Mouse (Mus musculus) CH12.LX (cell line): ENCODE results near the gene Shld1. TPM values are rescaled to one million over a fixed set of nuclear protein-coding genes. Genes with fewer than 3 reads are reported as not detected.
A peak's percentile ranks its signal among the peaks of the same experiment; 100 is the strongest.

Experiments used
- DNase-seq: peaks from one replicate; pipeline ENCODE4 v3.0.0-alpha.2; 2013; ENCODE audit errors: extremely low read depth
- H3K27ac ChIP-seq: 2 replicates; pipeline ENCODE4 v1.5.1; 2012; ENCODE audit warnings: low read depth, mild to moderate bottlenecking, control low read depth, moderate library complexity; ENCODE audit not compliant: insufficient read depth
- H3K27me3 ChIP-seq: replicated peaks from 2 replicates; pipeline ENCODE3; 2012; ENCODE audit warnings: inconsistent platforms
- H3K36me3 ChIP-seq, 2 experiments: replicated peaks in 1 of 2; 2 replicates each; pipeline versions ENCODE3 to v1.6.1; 2012; ENCODE audit warnings: inconsistent platforms in 1 of 2, low read length in 1 of 2, mild to moderate bottlenecking in 1 of 2, mixed read lengths in 1 of 2, moderate library complexity in 1 of 2; ENCODE audit not compliant: control insufficient read depth in 1 of 2, insufficient read depth in 1 of 2
- H3K4me1 ChIP-seq, 2 experiments: 2 replicates each; pipeline ENCODE4 v1.6.1; 2012; ENCODE audit warnings: inconsistent platforms in 1 of 2, moderate library complexity in 1 of 2; ENCODE audit not compliant: insufficient read depth in 2 of 2, control insufficient read depth in 1 of 2
- H3K4me2 ChIP-seq: 2 replicates; pipeline ENCODE4 v1.6.1; 2012; ENCODE audit warnings: low read depth, mild to moderate bottlenecking, control low read depth; ENCODE audit not compliant: poor library complexity, insufficient read depth, severe bottlenecking
- H3K4me3 ChIP-seq, 3 experiments: fragments of 150-350 bp in 1 of 3; sonication (generic) in 1 of 3; replicated peaks in 1 of 3; 2 replicates each; pipeline versions ENCODE3 to v1.5.1; 2011 to 2012; ENCODE audit warnings: low read depth in 2 of 3, low read length in 2 of 3, mild to moderate bottlenecking in 2 of 3, moderate library complexity in 2 of 3, control low read depth in 1 of 3, improper control_type of control experiment in 1 of 3, inconsistent platforms in 1 of 3, mixed read lengths in 1 of 3; ENCODE audit not compliant: poor library complexity in 1 of 3
- H3K79me2 ChIP-seq: replicated peaks from 2 replicates; pipeline ENCODE4 v1.6.1; 2012; ENCODE audit warnings: mild to moderate bottlenecking, moderate library complexity; ENCODE audit not compliant: control insufficient read depth, poor library complexity, insufficient read depth, severe bottlenecking; ENCODE audit errors: extremely low read depth
- H3K9ac ChIP-seq: 2 replicates; pipeline ENCODE4 v1.6.1; 2012; ENCODE audit warnings: low read depth, mild to moderate bottlenecking, control low read depth, moderate library complexity; ENCODE audit not compliant: insufficient read depth
- H3K9me3 ChIP-seq: replicated peaks from 2 replicates; pipeline ENCODE3; 2012; ENCODE audit warnings: low read length, inconsistent platforms, mixed read lengths
- BHLHE40 ChIP-seq: IDR thresholded peaks from 2 replicates; pipeline ENCODE4 v1.6.1; 2011; ENCODE audit warnings: mild to moderate bottlenecking, low read depth, low read length, improper control_type of control experiment
- CHD1 ChIP-seq: IDR thresholded peaks from 2 replicates; pipeline ENCODE4 v1.6.1; 2012; ENCODE audit warnings: low read depth, low read length, improper control_type of control experiment, inconsistent platforms
- CHD2 ChIP-seq: IDR thresholded peaks from 2 replicates; pipeline ENCODE4 v1.6.1; 2011; ENCODE audit warnings: low read length, improper control_type of control experiment
- CTCF ChIP-seq, 2 experiments: IDR thresholded peaks in 1 of 2; conservative IDR thresholded peaks in 1 of 2; 2 replicates each; pipeline ENCODE4 v1.5.1; 2011 to 2012; ENCODE audit warnings: low read depth in 2 of 2, low read length in 2 of 2, improper control_type of control experiment in 1 of 2, inconsistent platforms in 1 of 2, mild to moderate bottlenecking in 1 of 2, moderate library complexity in 1 of 2
- E2F4 ChIP-seq: IDR thresholded peaks from 2 replicates; pipeline ENCODE4 v1.6.1; 2011; ENCODE audit warnings: low read depth, low read length, improper control_type of control experiment; ENCODE audit not compliant: insufficient replicate concordance
- ELF1 ChIP-seq: IDR thresholded peaks from 2 replicates; pipeline ENCODE4 v1.6.1; 2014; ENCODE audit warnings: low read depth, mild to moderate bottlenecking, inconsistent platforms, low read length, improper control_type of control experiment
- EP300 ChIP-seq: IDR thresholded peaks from 2 replicates; pipeline ENCODE4 v1.6.1; 2011; ENCODE audit warnings: low read length, improper control_type of control experiment
- ETS1 ChIP-seq: conservative IDR thresholded peaks from 2 replicates; pipeline ENCODE4 v1.6.1; 2012; ENCODE audit warnings: low read depth, mild to moderate bottlenecking, inconsistent platforms, low read length, improper control_type of control experiment, moderate library complexity
- GABPA ChIP-seq: IDR thresholded peaks from 2 replicates; pipeline ENCODE4 v1.6.1; 2012; ENCODE audit warnings: low read depth, low read length, improper control_type of control experiment, inconsistent platforms; ENCODE audit not compliant: insufficient replicate concordance
- HCFC1 ChIP-seq: IDR thresholded peaks from 2 replicates; pipeline ENCODE4 v1.6.1; 2012; ENCODE audit warnings: low read depth, mild to moderate bottlenecking, inconsistent platforms, low read length, improper control_type of control experiment
- IRF4 ChIP-seq: IDR thresholded peaks from 2 replicates; pipeline ENCODE4 v1.6.1; 2014; ENCODE audit warnings: low read depth, mild to moderate bottlenecking, inconsistent platforms, low read length, improper control_type of control experiment
- JUND ChIP-seq: conservative IDR thresholded peaks from 2 replicates; pipeline ENCODE4 v1.6.1; 2011; ENCODE audit warnings: low read depth, low read length, improper control_type of control experiment
- KAT2A ChIP-seq: IDR thresholded peaks from 2 replicates; pipeline ENCODE4 v1.6.1; 2012; ENCODE audit warnings: low read length, improper control_type of control experiment, inconsistent platforms; ENCODE audit not compliant: insufficient replicate concordance
- MAFK ChIP-seq: IDR thresholded peaks from 2 replicates; pipeline ENCODE4 v1.6.1; 2011; ENCODE audit warnings: low read length, improper control_type of control experiment; ENCODE audit not compliant: insufficient replicate concordance
- MAX ChIP-seq: IDR thresholded peaks from 2 replicates; pipeline ENCODE4 v1.6.1; 2011; ENCODE audit warnings: low read length, improper control_type of control experiment
- MAZ ChIP-seq: IDR thresholded peaks from 2 replicates; pipeline ENCODE4 v1.6.1; 2012; ENCODE audit warnings: low read depth, mild to moderate bottlenecking, inconsistent platforms, low read length, improper control_type of control experiment, moderate library complexity
- MEF2A ChIP-seq: IDR thresholded peaks from 2 replicates; pipeline ENCODE4 v1.6.1; 2014; ENCODE audit warnings: low read depth, mild to moderate bottlenecking, inconsistent platforms, low read length, improper control_type of control experiment, borderline replicate concordance
- MXI1 ChIP-seq: IDR thresholded peaks from 2 replicates; pipeline ENCODE4 v1.6.1; 2011; ENCODE audit warnings: mild to moderate bottlenecking, low read depth, low read length, improper control_type of control experiment
- MYC ChIP-seq: IDR thresholded peaks from 2 replicates; pipeline ENCODE4 v1.6.1; 2011; ENCODE audit warnings: low read depth, mild to moderate bottlenecking, improper control_type of control experiment, low read length
- NELFE ChIP-seq: IDR thresholded peaks from 2 replicates; pipeline ENCODE4 v1.6.1; 2011; ENCODE audit warnings: low read depth, low read length, improper control_type of control experiment
- NRF1 ChIP-seq: IDR thresholded peaks from 2 replicates; pipeline ENCODE4 v1.6.1; 2014; ENCODE audit warnings: low read depth, mild to moderate bottlenecking, inconsistent platforms, low read length, improper control_type of control experiment, moderate library complexity
- POLR2AphosphoS2 ChIP-seq: IDR thresholded peaks from 2 replicates; pipeline ENCODE4 v1.6.1; 2011; ENCODE audit warnings: low read depth, low read length, improper control_type of control experiment
- RAD21 ChIP-seq: IDR thresholded peaks from 2 replicates; pipeline ENCODE4 v1.6.1; 2011; ENCODE audit warnings: low read depth, mild to moderate bottlenecking, low read length, improper control_type of control experiment, moderate library complexity
- RCOR1 ChIP-seq: conservative IDR thresholded peaks from 2 replicates; pipeline ENCODE4 v1.6.1; 2012; ENCODE audit warnings: low read depth, mild to moderate bottlenecking, inconsistent platforms, low read length, improper control_type of control experiment
- SIN3A ChIP-seq: IDR thresholded peaks from 2 replicates; pipeline ENCODE4 v1.6.1; 2012; ENCODE audit warnings: low read length, improper control_type of control experiment, inconsistent platforms
- TBP ChIP-seq: conservative IDR thresholded peaks from 2 replicates; pipeline ENCODE4 v1.6.1; 2011; ENCODE audit warnings: low read depth, low read length, improper control_type of control experiment
- TCF12 ChIP-seq: IDR thresholded peaks from 2 replicates; pipeline ENCODE4 v1.6.1; 2014; ENCODE audit warnings: low read depth, mild to moderate bottlenecking, inconsistent platforms, low read length, improper control_type of control experiment
- USF1 ChIP-seq: IDR thresholded peaks from 2 replicates; pipeline ENCODE4 v1.6.1; 2014; ENCODE audit warnings: low read depth, mild to moderate bottlenecking, inconsistent platforms, low read length, improper control_type of control experiment
- ZMIZ1 ChIP-seq: IDR thresholded peaks from 2 replicates; pipeline ENCODE4 v1.6.1; 2012; ENCODE audit warnings: low read depth, mild to moderate bottlenecking, inconsistent platforms, low read length, improper control_type of control experiment
- ZNF384 ChIP-seq: IDR thresholded peaks from 2 replicates; pipeline ENCODE4 v1.6.1; 2012; ENCODE audit warnings: low read depth, low read length, improper control_type of control experiment, inconsistent platforms
- dilution Hi-C: fragments of 300-500 bp; cut with MboI; formaldehyde crosslinking; loops from 2 replicates; pipeline ENCODE4 v1.14.3; 2020; ENCODE audit warnings: low sequenced_read_pairs; ENCODE audit not compliant: extremely low pct_unique_long_range_greater_than_20kb, extremely low pct_ligation_motif_present
- in situ Hi-C: fragments of 300-500 bp; cut with MboI; formaldehyde crosslinking; loops from 3 replicates; pipeline ENCODE4 v1.14.3; 2019; ENCODE audit warnings: low sequenced_read_pairs, low pct_ligation_motif_present, low pct_unique_long_range_greater_than_20kb, mixed read lengths
- polyA plus RNA-seq: library from polyadenylated mRNA; unstranded; fragments of >175 nt; gene quantifications from 2 replicates; pipeline ENCODE4 v1.2.1, GENCODE M21; 2012; ENCODE audit warnings: low read depth; ENCODE audit not compliant: insufficient read length
- total RNA-seq, 2 experiments: library from RNA; depleted of rRNA; stranded (reverse); fragments of 300-350 nt in 1 of 2; fragments of >200 nt in 1 of 2; gene quantifications; 2 replicates each; pipeline ENCODE4 v1.2.3; 2012 to 2014

The Shld1 gene
- total RNA-seq (2012; rRNA removed) (8.6 and 9.3 TPM in 2 replicates), total RNA-seq (2014; rRNA removed) (11.6 and 12.6 TPM in 2 replicates), polyA plus RNA-seq (5.7 and 7.0 TPM in 2 replicates)

GRCm38 (mm10) chr2:132686756-132687737 lies at the start of gene Shld1:
Shld1 (plus strand) TSS chr2:132686931.
- H3K27ac ChIP-seq, result peak within 1 kb of the TSS; percentile 24; the same call in 1 of the 2 replicates
- TF ChIP-seq ETS1 (0 out of 2 replicates have a peak, but pooled peaks have one; percentile 45), CHD1 (no peak), BHLHE40 (peak; percentile 68; the same call in 1 of the 2 replicates), SIN3A (peak; percentile 89; the same call in 1 of the 2 replicates), GABPA (peak; percentile 58; the same call in 1 of the 2 replicates), E2F4 (peak; percentile 83; the same call in 1 of the 2 replicates), USF1 (no peak), MXI1 (peak; percentile 52; the same call in 1 of the 2 replicates), RCOR1 (peak; percentile 99), MAX (peak; percentile 31; the same call in 1 of the 2 replicates), MYC (peak; percentile 57; the same call in 1 of the 2 replicates), MAZ (peak; percentile 95), NELFE (peak; percentile 46; the same call in 1 of the 2 replicates), ELF1 (peak; percentile 93), TBP (0 out of 2 replicates have a peak, but pooled peaks have one; percentile 16), ZMIZ1 (no peak), CTCF (conservative IDR thresholded peaks at IDR 0.05 in 1 of 2, IDR thresholded peaks at IDR 0.05 in 1 of 2; ENCODE audit: low read depth in 2 of 2, low read length in 2 of 2) (no peak), RAD21 (no peak; the same call in none of the 2 replicates), TCF12 (peak; percentile 82), NRF1 (peak; percentile 85), CHD2 (peak; percentile 91), JUND (no peak), ZNF384 (no peak), IRF4 (peak; percentile 73), POLR2AphosphoS2 (0 out of 2 replicates have a peak, but pooled peaks have one; percentile 34), EP300 (no peak), MAFK (peak; percentile 31; the same call in 1 of the 2 replicates), HCFC1 (peak; percentile 99), MEF2A (peak; percentile 81), KAT2A (peak; percentile 98)
- peaks cover 0 to 2% of the 10 kb centered on the region in 2 experiments for H3K36me3 ChIP-seq
- no peaks in the 10 kb centered on the region for H3K9me3 ChIP-seq
- H3K27me3 ChIP-seq, result no peaks in the 10 kb centered on the region
- H3K79me2 ChIP-seq, result no peaks in the 10 kb centered on the region
- DNase-seq, result peak; percentile 96
- H3K9ac ChIP-seq, result peak within 1 kb of the TSS; percentile 65
- dilution Hi-C loops (no loop called here), in situ Hi-C loops (no loop called here)
- H3K4me1 ChIP-seq, result peaks cover 13 to 40% of the 10 kb centered on the region in 2 experiments
- H3K4me3 ChIP-seq, result peak within 1 kb of the TSS; percentile 49 to 58 (median 58)
- peak within 1 kb of the TSS; percentile 94 for H3K4me2 ChIP-seq
